Mouse (Mus musculus) gastrocnemius, postnatal 14 days (tissue): ENCODE measurements around the gene Plaur. TPM values are rescaled to one million over a fixed set of nuclear protein-coding genes. Genes with fewer than 3 reads are reported as not detected.
"Not testable (repeated sequence)": the region's sequence is repeated elsewhere in the genome, so short reads cannot be mapped to it uniquely, and the experiment has no call there.

ENCODE experiments used
- DNase-seq: peaks from one replicate; pipeline ENCODE4 v3.0.0; 2021; ENCODE audit warnings: mixed read lengths
- intact Hi-C: fragments of 180-260 bp; cut with DNase I; formaldehyde crosslinking; loops from one replicate; pipeline ENCODE4 v1.15.1; 2025; ENCODE audit warnings: low total_unique reads
- total RNA-seq, 2 experiments: library from RNA; stranded (reverse); gene quantifications; 2 replicates each; pipeline ENCODE4 v1.2.3; 2021

The Plaur gene
- total RNA-seq, 2 experiments from 2014 or later, result 0.84 to 1.2 TPM

DNA sequence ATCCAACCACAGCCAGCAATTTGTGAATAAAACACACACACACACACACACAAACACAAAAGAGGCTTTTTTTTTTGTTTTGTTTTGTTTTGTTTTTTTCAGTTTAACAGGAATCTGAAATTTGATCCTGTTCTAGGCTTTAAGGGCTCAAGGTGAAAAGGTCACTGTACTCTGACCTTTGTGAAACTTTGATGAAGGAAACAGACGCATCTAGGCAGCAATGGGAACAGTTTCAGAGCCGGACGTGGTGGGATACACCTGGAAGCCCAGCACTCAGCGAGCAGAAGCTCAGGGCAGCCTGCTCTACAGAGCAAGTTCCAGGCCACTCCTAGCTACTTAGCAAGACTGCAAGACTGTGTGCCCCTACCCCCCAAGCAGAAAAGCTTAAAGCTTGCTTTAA lies 42.6 kb downstream of the Plaur start:
- intact Hi-C loops, result no loop called here
- DNase-seq, result no peak

DNA sequence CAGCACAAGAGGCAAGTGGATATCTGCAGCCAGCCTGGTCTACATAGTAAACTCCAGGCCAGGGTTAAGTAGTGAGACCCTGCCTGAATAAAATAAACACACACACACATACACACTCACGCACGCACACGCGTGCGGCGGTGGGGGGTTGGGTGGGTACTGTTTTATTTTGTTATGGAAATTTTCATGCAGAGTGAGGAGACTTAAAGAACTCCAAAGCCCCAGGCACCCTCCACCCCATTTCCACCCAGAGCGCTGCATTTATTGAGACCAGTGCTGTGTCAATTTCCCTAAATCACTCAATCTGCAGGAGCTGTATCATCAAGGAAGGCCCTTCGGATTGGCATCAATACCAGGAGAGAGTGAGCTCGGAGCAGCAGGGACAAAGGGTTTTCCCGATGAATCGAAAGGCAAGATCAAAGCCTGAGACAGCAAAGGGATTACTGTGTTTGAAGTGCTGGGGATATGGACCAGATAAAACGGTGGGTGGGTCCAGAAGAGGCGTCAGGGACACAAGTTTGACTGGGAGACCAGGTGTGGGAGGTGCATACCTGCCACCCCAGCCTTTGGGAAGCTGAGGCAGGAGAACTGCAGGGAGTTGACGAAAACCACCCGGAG lies 43.3 kb downstream of the Plaur start:
- intact Hi-C loops, result no loop called here

DNA sequence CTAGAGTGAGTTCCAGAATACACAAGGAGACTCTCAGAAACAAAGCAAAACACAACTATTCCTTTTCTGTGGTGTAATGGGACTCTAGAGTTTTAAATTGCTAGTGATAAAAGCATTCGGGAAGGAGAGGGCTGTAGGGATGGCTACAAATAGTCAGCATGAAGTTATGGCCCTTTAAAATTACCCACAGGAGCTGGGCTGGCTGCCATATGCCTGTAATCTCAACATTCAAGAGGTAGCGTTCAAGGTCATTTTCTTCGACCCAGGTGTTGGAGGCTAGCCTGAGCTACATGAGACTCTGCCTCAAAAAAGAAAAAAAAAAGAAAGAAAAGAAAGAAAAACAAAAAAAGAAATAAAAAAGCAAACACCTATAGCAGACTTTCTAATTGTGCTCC lies 43.8 kb downstream of the Plaur start:
- no peak for DNase-seq
- intact Hi-C loops, result no loop called here

More for the DNA sequence above, 43.3 kb downstream of the Plaur start:
- DNase-seq, result no peak

DNA sequence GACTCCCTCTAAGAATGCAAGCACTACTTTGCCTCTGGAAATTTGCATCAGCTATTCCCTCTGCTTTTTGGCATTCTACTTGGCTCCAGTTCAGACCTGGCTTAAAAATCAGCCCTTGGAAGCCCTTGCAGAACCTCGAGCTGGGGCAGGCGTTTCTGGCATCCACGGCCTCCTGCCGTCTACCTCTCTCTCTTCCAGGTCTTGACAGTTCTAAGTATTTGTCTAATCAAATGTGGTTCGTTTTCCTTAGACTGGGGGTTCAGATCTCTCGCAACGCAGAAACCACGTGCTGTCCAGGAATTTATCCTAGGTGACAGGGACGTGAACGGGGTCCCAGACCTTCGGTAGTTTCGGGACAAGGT lies 44.2 kb downstream of the Plaur start:
- peak; percentile 57 for DNase-seq
- intact Hi-C loops, result no loop called here

DNA sequence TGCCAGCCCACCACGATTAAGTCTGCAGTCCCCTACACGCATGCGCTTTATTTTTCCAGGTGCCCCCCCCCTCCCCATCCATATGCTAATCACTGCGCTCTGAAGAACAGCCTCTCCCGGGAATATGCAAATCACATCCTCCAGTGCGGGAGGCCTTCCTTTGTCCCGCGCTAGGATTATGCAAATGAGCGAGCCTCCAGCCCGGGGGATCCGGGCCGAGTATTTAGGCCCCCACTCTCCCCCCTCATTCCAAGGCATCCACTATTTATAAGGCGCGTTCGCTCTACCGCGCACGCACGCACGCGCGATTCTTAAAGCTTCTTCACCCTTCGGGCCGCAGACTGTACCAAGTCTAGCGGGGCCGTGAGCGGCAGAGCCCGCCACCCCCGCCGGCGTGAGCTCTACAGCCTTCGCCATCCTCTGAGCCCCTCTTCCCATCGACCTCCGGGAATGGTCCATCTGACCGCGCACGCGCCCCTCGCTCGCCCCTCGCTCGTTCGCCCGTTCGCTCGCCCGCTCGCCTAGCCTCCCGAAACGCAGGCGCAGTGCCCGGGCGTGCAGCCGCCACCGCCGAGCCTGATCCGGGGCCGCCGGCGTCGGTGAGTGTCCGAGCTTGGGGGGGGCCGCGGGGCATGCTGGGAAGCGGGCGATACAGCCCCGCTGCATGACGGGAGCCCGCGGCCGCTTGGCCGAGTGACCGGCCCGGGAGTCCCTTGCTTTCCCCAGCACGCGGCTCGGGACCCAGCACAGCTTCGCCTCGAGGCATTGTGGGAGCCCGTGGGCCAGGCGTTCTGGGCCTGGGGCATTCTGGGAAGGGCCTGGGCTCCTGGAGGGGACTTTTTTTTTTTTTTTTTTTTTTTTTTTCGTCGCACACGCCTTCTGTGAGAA lies 44.8 kb downstream of the Plaur start, which contains the start of gene Zfp428:
Zfp428 (plus strand) TSS at position 169 of the 888 bp plus-strand sequence.
- DNase-seq, result peak; percentile 94
- intact Hi-C loops, result no loop called here

DNA sequence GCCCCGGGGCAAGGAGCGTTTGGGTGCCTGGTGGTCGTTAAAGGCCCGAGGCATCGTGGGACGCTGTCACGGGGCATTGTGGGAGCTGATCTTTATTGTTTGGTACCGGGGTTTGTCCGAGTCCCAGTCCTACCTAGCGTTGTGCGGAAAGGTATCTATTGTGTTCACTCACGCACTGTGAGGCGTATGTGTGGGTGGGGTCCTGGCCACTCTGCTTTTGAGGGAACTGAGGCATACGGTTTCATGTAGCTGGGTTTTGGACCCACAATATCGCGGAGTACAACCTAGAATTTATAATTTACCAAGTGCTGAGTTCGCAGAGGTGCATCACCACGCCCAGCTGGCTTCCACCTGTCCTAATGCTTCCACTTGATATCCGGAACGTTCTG lies 45.4 kb downstream of the Plaur start:
- no peak for DNase-seq
- intact Hi-C loops, result no loop called here

DNA sequence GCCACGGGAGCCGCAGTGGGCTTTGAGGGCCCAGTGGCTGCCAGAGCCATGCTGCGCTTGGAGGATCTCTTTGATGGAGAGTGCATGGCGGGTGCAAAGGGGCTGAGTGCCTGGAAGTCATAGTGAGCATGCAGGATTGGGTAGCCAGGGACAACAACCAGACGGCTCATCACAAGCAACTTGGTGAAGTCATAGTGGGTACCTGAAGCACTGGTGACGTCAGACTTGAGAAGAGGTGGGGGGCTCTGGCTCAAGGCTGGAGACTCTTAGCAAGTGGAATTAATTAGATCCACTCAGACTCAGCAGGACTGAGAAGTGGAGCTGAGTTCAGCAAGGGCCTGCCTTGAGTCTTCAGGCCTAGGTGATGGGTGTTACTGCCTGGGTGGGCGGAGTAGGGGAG lies 50.1 kb downstream of the Plaur start, which contains the start of gene AC161166.1:
AC161166.1 (minus strand) TSS at position 101 of the 400 bp plus-strand sequence.
- intact Hi-C loops, result loop anchor here (10.0 kb wide), 1 partner anchor 52 kb away; no protein-coding TSS in a partner anchor
- DNase-seq, result no peak

DNA sequence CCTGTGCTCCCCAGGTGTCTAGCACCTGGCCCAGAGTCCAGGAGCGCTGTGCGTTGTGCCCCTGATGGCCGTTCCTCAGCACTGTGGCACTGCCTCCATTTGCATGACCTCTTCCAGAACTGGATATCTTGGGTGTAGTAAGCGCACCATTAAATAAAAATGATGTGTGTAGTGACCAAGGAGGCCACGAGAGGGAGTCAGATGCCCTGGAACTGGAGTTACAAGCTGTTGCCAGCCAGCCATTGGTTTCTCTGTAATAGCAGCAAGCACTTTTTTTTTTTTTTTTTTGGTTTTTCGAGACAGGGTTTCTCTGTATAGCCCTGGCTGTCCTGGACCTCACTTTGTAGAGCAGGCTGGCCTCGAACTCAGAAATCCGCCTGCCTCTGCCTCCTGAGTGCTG lies 54.0 kb downstream of the Plaur start:
- intact Hi-C loops, result loop anchor here (10.0 kb wide), 1 partner anchor 48 kb away; no protein-coding TSS in a partner anchor

DNA sequence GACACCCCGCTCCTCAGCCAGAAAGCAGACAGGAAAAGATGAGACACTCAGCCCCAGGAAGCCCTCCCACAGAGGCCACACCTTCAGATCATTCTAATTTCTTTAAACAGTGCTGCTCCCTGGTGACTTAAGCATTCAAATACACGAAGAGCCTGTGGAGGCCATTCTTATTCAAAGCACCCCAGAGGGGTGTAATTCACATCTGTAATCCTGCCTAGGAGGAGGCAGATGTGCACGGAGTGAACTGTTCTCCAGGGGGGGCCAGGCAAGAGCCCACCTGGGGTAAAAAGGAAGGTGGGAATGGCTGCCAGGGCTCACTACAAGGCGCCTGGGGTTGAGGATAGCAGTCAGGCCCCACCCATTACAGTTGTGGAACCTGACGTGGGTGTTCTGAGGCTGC lies 54.8 kb downstream of the Plaur start:
- intact Hi-C loops, result loop anchor here (10.0 kb wide), 1 partner anchor 48 kb away; no protein-coding TSS in a partner anchor
- DNase-seq, result no peak

More for the DNA sequence above, 54.0 kb downstream of the Plaur start:
- not testable (repeated sequence) for DNase-seq

DNA sequence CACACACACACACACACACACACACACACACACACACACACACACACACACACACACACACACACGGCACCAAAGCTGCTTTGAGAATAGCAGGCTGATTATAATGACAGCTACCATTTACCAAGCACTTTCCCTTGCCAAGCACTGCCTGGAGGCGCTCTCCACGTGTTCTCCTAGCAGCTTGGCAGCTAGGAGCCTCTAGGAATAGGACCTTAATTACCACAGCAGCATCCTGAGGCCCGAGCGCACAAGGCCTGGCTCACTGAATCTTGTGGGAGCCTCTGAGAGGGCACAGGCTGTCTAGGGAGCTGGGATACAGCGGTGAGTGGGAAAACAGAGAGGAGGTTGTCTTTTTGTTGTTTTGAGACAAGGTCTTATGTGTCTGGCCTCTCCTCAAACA lies 55.4 kb downstream of the Plaur start:
- no peak for DNase-seq
- intact Hi-C loops, result loop anchor here (1.0 to 10.0 kb wide), 2 partner anchors 25 to 47 kb away; no protein-coding TSS in a partner anchor

DNA sequence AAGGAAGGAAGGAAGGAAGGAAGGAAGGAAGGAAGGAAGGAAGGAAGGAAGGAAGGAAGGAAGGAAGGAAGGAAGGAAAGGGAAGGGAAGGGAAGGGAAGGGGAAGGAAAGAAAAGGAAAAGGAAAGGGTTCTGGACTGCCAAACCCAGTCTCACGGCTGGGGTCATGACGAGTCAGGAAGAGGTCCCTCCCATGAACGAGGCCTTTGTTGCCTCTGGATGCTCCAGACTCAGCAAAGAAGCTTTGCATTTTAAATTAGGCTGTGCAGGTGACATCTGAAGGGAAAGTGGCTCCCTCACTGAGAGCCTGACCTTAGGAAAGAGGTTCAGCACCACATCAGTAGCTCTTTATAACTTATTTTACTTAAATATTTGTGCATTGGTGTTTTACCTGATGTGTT lies 56.8 kb downstream of the Plaur start:
- DNase-seq, result no peak
- intact Hi-C loops, result loop anchor here (10.0 kb wide), 1 partner anchor 46 kb away; no protein-coding TSS in a partner anchor

DNA sequence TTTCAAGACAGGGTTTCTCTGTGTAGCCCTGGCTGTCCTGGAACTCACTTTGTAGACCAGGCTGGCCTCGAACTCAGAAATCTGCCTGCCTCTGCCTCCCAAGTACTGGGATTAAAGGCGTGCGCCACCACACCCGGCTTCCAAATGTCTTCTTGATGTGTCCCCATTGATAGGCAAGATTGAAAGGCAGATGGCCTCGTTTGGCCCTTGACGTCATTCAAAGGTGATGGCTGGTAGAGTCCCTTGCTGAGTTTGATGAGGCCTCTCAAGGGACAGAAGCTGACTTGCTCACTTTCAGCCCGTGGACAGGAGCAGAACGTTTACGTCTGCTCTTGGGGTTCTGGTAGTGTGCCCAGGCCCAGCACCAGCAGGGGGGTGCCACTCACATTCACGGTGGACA lies 57.8 kb downstream of the Plaur start:
- intact Hi-C loops, DNase-seq: not testable (repeated sequence)

DNA sequence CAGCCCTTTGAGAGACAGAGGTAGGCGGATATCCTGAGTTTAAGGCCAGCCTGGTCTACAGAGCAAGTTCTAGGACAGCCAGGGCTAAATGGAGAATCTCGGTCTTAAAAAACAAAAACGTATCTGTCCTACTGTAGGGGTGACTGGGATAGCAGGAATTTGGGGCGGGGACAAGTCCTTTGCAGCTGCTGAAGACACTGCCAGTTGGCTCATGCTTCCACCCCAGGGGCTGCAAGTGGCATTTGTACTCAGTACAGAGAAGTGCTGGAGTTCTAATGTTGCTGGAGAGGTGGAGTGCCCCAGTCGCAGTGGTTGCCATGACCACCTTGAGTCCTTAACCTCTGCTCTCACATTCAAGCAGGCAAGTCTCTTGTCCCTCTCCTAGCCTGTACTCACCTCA lies 60.5 kb downstream of the Plaur start:
- no peak for DNase-seq

DNA sequence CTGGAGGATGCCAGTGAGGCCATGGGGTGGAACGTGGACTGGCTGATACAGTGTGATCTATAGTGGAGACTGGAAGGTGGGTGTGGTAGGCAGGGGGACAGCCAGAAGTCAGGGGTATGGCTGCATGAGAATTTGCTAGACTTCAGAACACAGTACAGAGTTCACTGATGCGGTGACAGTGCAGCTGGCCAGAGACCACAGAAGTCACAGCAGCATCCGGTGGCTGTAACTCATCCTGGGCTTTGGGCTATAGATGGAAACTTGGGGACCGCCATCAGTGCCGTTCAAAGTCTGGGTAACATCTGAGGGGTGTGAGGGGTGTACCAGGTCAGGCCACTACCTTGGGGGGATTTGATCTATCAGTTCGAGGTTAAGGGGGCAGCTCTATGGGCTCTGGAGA lies 61.4 kb downstream of the Plaur start:
- intact Hi-C loops, result no loop called here
- DNase-seq, result no peak

More for the DNA sequence above, 60.5 kb downstream of the Plaur start:
- intact Hi-C loops, result no loop called here

DNA sequence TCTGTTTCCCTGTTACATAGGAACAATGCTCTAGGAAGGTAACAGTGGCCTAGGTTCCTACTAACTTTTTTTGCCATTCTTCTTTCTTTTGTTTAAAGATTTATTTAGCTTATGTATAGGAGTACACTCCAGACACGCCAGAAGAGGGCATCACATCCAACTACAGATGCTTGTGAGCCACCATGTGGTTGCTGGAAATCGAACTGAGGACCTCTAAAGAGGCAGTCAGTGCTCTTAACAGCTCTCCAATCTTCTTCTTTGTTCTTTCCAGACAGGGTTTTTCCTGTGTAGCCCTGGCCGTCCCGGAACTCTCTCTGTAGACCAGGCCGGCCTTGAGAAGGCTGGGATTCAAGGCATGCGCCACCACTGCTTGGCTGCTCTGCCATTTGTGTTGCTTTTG lies 62.7 kb downstream of the Plaur start:
- no peak for DNase-seq

More for the DNA sequence above, 62.7 kb downstream of the Plaur start:
- intact Hi-C loops, result no loop called here

Other genes starting within 250 kb of the Plaur start
- 1 to 10 TPM; 1.5 to 1.7 TPM for gene Zfp109, start 224.9 kb upstream of the Plaur start, total RNA-seq
- gene Zfp108, start 207.7 kb upstream of the Plaur start, total RNA-seq, result 1 to 10 TPM; 1.4 TPM
- gene Zfp93, start 192.1 kb upstream of the Plaur start, total RNA-seq, result 1 to 10 TPM; 3.0 to 3.7 TPM
- gene Zfp61, start 161.3 kb upstream of the Plaur start, total RNA-seq, result 1 to 10 TPM; 2.6 to 3.8 TPM
- 1 to 10 TPM; 1.7 to 2.4 TPM for gene Zfp94, start 145.8 kb upstream of the Plaur start, total RNA-seq
- gene Tescl, start 128.5 kb upstream of the Plaur start, total RNA-seq, result not detected
- gene Lypd5, start 113.3 kb upstream of the Plaur start, total RNA-seq, result not detected
- under 1 TPM; 0.29 to 0.33 TPM for gene Kcnn4, start 92.2 kb upstream of the Plaur start, total RNA-seq
- 1 to 10 TPM; 9.2 to 9.5 TPM for gene Smg9, start 62.9 kb upstream of the Plaur start, total RNA-seq
- gene Irgc1, start 10.2 kb upstream of the Plaur start, total RNA-seq, result under 1 TPM in 1 of 2 experiments, not detected in 1; 0.12 TPM
- gene Cadm4, start 19.5 kb downstream of the Plaur start, total RNA-seq, result 10 to 100 TPM in 1 of 2 experiments, 1 to 10 TPM in 1; 5.3 to 17.7 TPM
- 1 to 10 TPM; 6.4 to 8.3 TPM for gene Zfp428, start 44.5 kb downstream of the Plaur start, total RNA-seq
- gene AC161166.1, start 50.0 kb downstream of the Plaur start, total RNA-seq, result not detected
- 10 to 100 TPM; 10.5 to 12.8 TPM for gene Irgq, start 68.2 kb downstream of the Plaur start, total RNA-seq
- not detected for gene Pinlyp, start 83.6 kb downstream of the Plaur start, total RNA-seq
- 10 to 100 TPM; 16.5 to 18.5 TPM for gene Xrcc1, start 83.8 kb downstream of the Plaur start, total RNA-seq
- 10 to 100 TPM; 12.0 to 15.3 TPM for gene Ethe1, start 125.1 kb downstream of the Plaur start, total RNA-seq
- under 1 TPM; 0.38 to 0.45 TPM for gene Zfp575, start 125.2 kb downstream of the Plaur start, total RNA-seq
- under 1 TPM; 0.59 to 0.66 TPM for gene Phldb3, start 148.3 kb downstream of the Plaur start, total RNA-seq
- not detected for gene Lypd3, start 174.1 kb downstream of the Plaur start, total RNA-seq
- not detected for gene Tex101, start 214.2 kb downstream of the Plaur start, total RNA-seq
- not detected for gene BC049730, start 246.8 kb downstream of the Plaur start, total RNA-seq